Mouse (Mus musculus) stomach, embryonic 16.5 days (tissue): ENCODE measurements around the gene Rflnb. TPM values are rescaled to one million over a fixed set of nuclear protein-coding genes. Genes with fewer than 3 reads are reported as not detected.
A peak's percentile ranks its signal among the peaks of the same experiment; 100 is the strongest.

Experiments
- ATAC-seq: fragments of 200-750 bp; cut with Nextera tagmentation; 2 replicates; pipeline ENCODE4 v1.8.0; 2017; ENCODE audit warnings: moderate number of reproducible peaks, moderate TSS enrichment; ENCODE audit not compliant: insufficient read depth, low FRiP score
- H3K27ac ChIP-seq: fragments of 300-500 bp; sonication (generic); 2 replicates; pipeline ENCODE4 v1.5.1; 2014; ENCODE audit warnings: low read length
- H3K27me3 ChIP-seq: fragments of 300-500 bp; sonication (generic); 2 replicates; pipeline ENCODE4 v1.6.1; 2014; ENCODE audit warnings: low read length, control low read depth, mixed read lengths; ENCODE audit not compliant: control insufficient read depth, insufficient read depth
- H3K36me3 ChIP-seq: fragments of 300-500 bp; sonication (generic); 2 replicates; pipeline ENCODE4 v1.6.1; 2014; ENCODE audit warnings: low read length; ENCODE audit not compliant: control insufficient read depth, insufficient read depth
- H3K4me1 ChIP-seq: fragments of 300-500 bp; sonication (generic); 2 replicates; pipeline ENCODE4 v1.6.1; 2014; ENCODE audit warnings: low read length, control low read depth, mixed read lengths; ENCODE audit not compliant: control insufficient read depth, insufficient read depth
- H3K4me2 ChIP-seq: fragments of 300-500 bp; sonication (generic); 2 replicates; pipeline ENCODE4 v1.6.1; 2014; ENCODE audit warnings: low read depth, low read length, mixed read lengths
- H3K4me3 ChIP-seq: fragments of 300-500 bp; sonication (generic); replicated peaks from 2 replicates; pipeline ENCODE4 v1.5.1; 2014; ENCODE audit warnings: mild to moderate bottlenecking, low read length
- H3K9ac ChIP-seq: fragments of 300-500 bp; sonication (generic); 2 replicates; pipeline ENCODE4 v1.6.1; 2014; ENCODE audit warnings: low read length
- H3K9me3 ChIP-seq: fragments of 300-500 bp; sonication (generic); replicated peaks from 2 replicates; pipeline ENCODE4 v1.6.1; 2016; ENCODE audit warnings: low read length, control low read depth; ENCODE audit not compliant: control insufficient read depth
- WGBS: fragments of 180-500 bp; shearing (Covaris S2); extraction: QIAGEN DNeasy Blood & Tissue Kit; methylation state at CpG from one replicate; pipeline ENCODE4 v1.1.7; 2014; 5-methylcytosine and 5-hydroxymethylcytosine counted together
- polyA plus RNA-seq: library from polyadenylated mRNA; unstranded; fragments of >200 nt; fragmentation: Nextera tagmentation; extraction: Ambion mirVana; gene quantifications from 2 replicates; pipeline ENCODE4 v1.2.1, GENCODE M21; 2015

The Rflnb gene
- polyA plus RNA-seq, 1 experiment from 2014 or later: 47.8 TPM

- Histone ChIP-seq H3K27ac (no peak overlapping the region), H3K4me3 (no peak overlapping the region), H3K4me1 (peaks cover 14% of the 10 kb centered on the region; the same call in 1 of the 2 replicates), H3K9ac (no peak overlapping the region), H3K4me2 (no peak overlapping the region), H3K36me3 (peaks cover 6% of the 10 kb centered on the region; the same call in 1 of the 2 replicates), H3K27me3 (no peaks in the 10 kb centered on the region), H3K9me3 (no peaks in the 10 kb centered on the region)
- no peak for ATAC-seq
- 72% methylated on average over 4 of the region's 4 CpGs for WGBS
Observed at GRCm38 (mm10) chr11:76040761-76041376, 13.3 kb upstream of the Rflnb start.

- ATAC-seq: no peak
- H3K4me3 ChIP-seq: no peak overlapping the region
- H3K4me1 ChIP-seq: peaks cover 14% of the 10 kb centered on the region; the same call in 1 of the 2 replicates
- WGBS: 83% methylated on average over 8 of the region's 8 CpGs
- no peak overlapping the region for H3K27ac ChIP-seq
- no peak overlapping the region for H3K9ac ChIP-seq
- no peaks in the 10 kb centered on the region for H3K27me3 ChIP-seq
- no peaks in the 10 kb centered on the region for H3K9me3 ChIP-seq
- H3K4me2 ChIP-seq: no peak overlapping the region
- H3K36me3 ChIP-seq: no peaks in the 10 kb centered on the region
Observed at GRCm38 (mm10) chr11:76040106-76040505, 12.5 kb upstream of the Rflnb start.

DNA sequence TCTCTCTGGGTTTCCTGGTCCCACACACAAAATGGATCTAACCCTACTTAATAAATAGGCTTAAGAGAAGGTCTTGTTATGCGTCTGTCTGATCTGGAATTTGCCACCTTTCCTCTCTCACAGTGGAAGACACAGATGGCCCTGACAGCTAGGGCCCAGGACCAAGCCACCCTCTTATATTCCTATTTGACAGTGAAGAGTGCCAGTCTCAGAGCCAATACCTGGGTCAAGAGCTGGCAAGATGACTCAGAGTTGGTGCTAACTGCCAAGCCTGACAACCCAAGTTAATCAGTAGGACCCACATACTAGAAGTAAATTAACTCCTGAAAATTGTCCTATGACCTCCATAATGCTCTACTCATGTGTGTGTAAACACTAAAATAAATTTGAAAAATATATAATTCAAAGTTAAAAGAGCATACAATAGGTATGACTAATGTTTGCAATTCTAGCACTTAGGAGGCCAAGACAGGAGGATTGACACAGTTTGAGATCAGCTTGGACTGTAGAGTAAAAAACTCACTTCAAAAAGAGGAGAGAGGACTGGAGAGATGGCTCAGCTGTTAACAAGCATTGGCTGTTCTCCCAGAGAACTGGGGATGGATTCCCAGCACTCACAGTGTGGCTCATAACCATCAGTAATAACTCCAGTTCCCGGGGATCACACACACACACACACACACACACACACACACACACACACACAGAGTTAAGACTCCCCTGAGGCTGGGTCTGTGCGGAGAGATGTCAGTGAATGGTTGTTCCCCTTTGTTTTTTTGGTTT lies 11.9 kb upstream of the Rflnb start:
- Histone ChIP-seq H3K4me3 (no peak overlapping the region), H3K27me3 (no peaks in the 10 kb centered on the region), H3K4me1 (peaks cover 14% of the 10 kb centered on the region; the same call in 1 of the 2 replicates), H3K27ac (no peak overlapping the region), H3K4me2 (no peak overlapping the region), H3K36me3 (no peaks in the 10 kb centered on the region), H3K9ac (no peak overlapping the region), H3K9me3 (no peaks in the 10 kb centered on the region)
- WGBS: 80% methylated on average over 3 of the region's 3 CpGs
- no peak for ATAC-seq

GRCm38 (mm10) chr11:76037581-76038294 lies 10.2 kb upstream of the Rflnb start:
- peaks cover 11% of the 10 kb centered on the region; the same call in 1 of the 2 replicates for H3K4me1 ChIP-seq
- no peak overlapping the region for H3K4me2 ChIP-seq
- no peak overlapping the region for H3K4me3 ChIP-seq
- H3K27ac ChIP-seq: no peak overlapping the region
- no peak for ATAC-seq
- H3K36me3 ChIP-seq: no peaks in the 10 kb centered on the region
- H3K9ac ChIP-seq: no peak overlapping the region
- WGBS: 43% methylated on average over 6 of the region's 6 CpGs
- H3K9me3 ChIP-seq: no peaks in the 10 kb centered on the region
- no peaks in the 10 kb centered on the region for H3K27me3 ChIP-seq

DNA sequence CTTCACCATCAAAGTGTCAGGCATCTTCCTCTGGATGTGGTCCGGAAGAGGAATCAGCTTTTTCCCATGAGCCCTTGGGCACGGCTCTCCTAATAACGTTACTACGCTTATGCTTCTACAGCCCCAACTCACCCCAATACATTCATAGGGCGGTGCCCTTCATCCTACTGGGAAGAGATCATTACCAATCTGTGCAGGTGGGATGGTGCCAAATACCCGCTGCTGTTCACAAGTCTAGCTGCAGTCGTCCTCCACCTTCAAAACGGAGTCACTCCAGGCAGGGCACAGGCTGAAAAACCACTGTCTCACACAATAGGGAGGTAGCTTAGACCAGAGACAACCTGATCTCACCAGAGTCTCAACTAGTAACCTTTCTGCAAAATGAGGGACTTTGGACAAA lies 7.6 kb upstream of the Rflnb start:
- 84% methylated on average over 8 of the region's 8 CpGs for WGBS
- H3K4me1 ChIP-seq: peaks cover 5% of the 10 kb centered on the region; the same call in 1 of the 2 replicates
- no peaks in the 10 kb centered on the region for H3K27me3 ChIP-seq

GRCm38 (mm10) chr11:76033836-76034235 lies 6.3 kb upstream of the Rflnb start:
- H3K4me2 ChIP-seq: no peak overlapping the region
- peaks cover 7% of the 10 kb centered on the region for H3K4me1 ChIP-seq
- no peak overlapping the region for H3K4me3 ChIP-seq
- 86% methylated on average over 4 of the region's 4 CpGs for whole genome bisulfite sequencing
- no peak overlapping the region for H3K27ac ChIP-seq
- no peaks in the 10 kb centered on the region for H3K9me3 ChIP-seq
- no peak for ATAC-seq
- H3K9ac ChIP-seq: no peak overlapping the region
- H3K27me3 ChIP-seq: no peaks in the 10 kb centered on the region
- H3K36me3 ChIP-seq: no peaks in the 10 kb centered on the region

More for the DNA sequence above, 7.6 kb upstream of the Rflnb start:
- Histone ChIP-seq H3K27ac (no peak overlapping the region), H3K36me3 (no peaks in the 10 kb centered on the region), H3K9me3 (no peaks in the 10 kb centered on the region), H3K4me3 (no peak overlapping the region), H3K4me2 (no peak overlapping the region), H3K9ac (no peak overlapping the region)
- ATAC-seq: no peak

DNA sequence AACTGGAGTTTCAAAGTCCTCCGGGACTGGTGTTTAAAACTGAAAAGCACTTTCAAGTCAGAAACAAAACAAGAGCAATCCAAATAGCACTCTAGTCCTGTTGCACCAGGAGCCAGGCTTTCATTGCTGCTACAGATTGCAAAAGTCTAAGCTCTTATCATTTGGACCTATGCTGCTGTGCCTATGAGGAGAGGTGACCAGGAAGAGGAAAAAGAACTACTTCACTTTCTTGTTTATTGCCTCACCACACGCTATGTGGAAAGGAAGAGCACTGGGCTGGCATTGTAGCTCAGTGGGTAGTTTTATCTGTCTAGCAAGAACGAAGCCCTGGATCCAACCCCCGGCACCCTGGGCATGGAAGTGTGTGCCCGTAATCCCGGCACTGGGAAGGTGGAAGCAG lies 5.8 kb upstream of the Rflnb start:
- H3K36me3 ChIP-seq: no peaks in the 10 kb centered on the region
- H3K27ac ChIP-seq: no peak overlapping the region
- H3K4me3 ChIP-seq: no peak overlapping the region
- peaks cover 8% of the 10 kb centered on the region for H3K4me1 ChIP-seq
- H3K4me2 ChIP-seq: no peak overlapping the region
- no peaks in the 10 kb centered on the region for H3K27me3 ChIP-seq
- H3K9me3 ChIP-seq: no peaks in the 10 kb centered on the region
- no peak overlapping the region for H3K9ac ChIP-seq
- no peak for ATAC-seq
- WGBS: 76% methylated on average over 6 of the region's 6 CpGs

DNA sequence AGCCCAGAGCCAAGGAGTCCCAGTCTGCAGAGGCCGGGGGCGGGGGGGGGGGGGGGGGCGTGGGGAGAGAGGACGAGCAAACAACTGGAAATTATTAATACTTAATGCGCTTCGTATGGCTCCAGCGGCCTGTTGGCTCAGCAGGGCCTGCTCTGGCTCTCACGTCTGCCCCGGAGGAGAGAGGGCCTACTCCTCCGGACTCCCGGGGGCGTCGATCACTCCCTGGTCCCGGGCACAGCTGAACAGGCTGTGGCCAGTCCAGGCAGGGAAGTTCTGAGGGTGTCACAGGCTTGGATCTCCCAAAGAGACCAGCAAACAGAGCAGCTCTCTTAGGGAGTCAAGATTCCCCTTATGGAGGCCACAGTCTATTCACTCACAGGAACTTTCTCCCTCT lies 487 bp upstream of the Rflnb start:
- Histone ChIP-seq H3K27me3 (no peaks in the 10 kb centered on the region), H3K4me3 (peak overlapping the region; percentile 95), H3K36me3 (no peaks in the 10 kb centered on the region; the same call in 1 of the 2 replicates), H3K9me3 (no peaks in the 10 kb centered on the region), H3K9ac (peak overlapping the region; percentile 94), H3K27ac (peak overlapping the region; percentile 88), H3K4me1 (peaks cover 19% of the 10 kb centered on the region; the same call in 1 of the 2 replicates), H3K4me2 (peak overlapping the region; percentile 82)
- peak; percentile 22; the same call in 1 of the 2 replicates for ATAC-seq
- WGBS: 3% methylated on average over 12 of the region's 14 CpGs
